Mouse (Mus musculus): ENCODE data around the gene St6gal1. TPM values are rescaled to one million over a fixed set of nuclear protein-coding genes. Genes with fewer than 3 reads are reported as not detected.
A peak's percentile ranks its signal among the peaks of the same experiment; 100 is the strongest.

St6gal1 gene
- polyA plus RNA-seq, 1 experiment from 2014 or later: 7.7 TPM

GRCm38 (mm10) chr16:23189612-23190011 lies 34.9 kb upstream of the St6gal1 start:
- Histone ChIP-seq H3K9me3 (ENCODE audit: control insufficient read depth, low read length) (no peaks in the 10 kb centered on the region), H3K9ac (ENCODE audit: low read length) (no peak overlapping the region), H3K4me2 (replicated peaks; ENCODE audit: low read depth) (no peak overlapping the region), H3K27me3 (ENCODE audit: control insufficient read depth, insufficient read depth, low read length) (no peaks in the 10 kb centered on the region), H3K4me3 (ENCODE audit: low read depth, low read length) (no peak overlapping the region), H3K4me1 (replicated peaks; ENCODE audit: control insufficient read depth, insufficient read depth) (no peaks in the 10 kb centered on the region), H3K27ac (replicated peaks) (no peak overlapping the region), H3K36me3 (ENCODE audit: control insufficient read depth, insufficient read depth, low read length) (no peaks in the 10 kb centered on the region)
- 63% methylated on average over 1 of the region's 1 CpGs for WGBS
- ATAC-seq (ENCODE audit: low FRiP score, low TSS enrichment): no peak
- TF ChIP-seq EP300 (optimal IDR thresholded peaks at IDR 0.05) (no peak), CTCF (IDR thresholded peaks at IDR 0.05; ENCODE audit: low read depth) (peak; percentile 29; the same call in 1 of the 2 replicates)
- no peak for DNase-seq (ENCODE audit: low spot score)

GRCm38 (mm10) chr16:23191560-23192242 lies 32.8 kb upstream of the St6gal1 start:
- H3K27ac ChIP-seq (replicated peaks): no peak overlapping the region
- no peak for TF ChIP-seq EP300 (optimal IDR thresholded peaks at IDR 0.05)
- TF ChIP-seq CTCF (IDR thresholded peaks at IDR 0.05; ENCODE audit: low read depth): no peak
- no peak overlapping the region for H3K4me3 ChIP-seq (ENCODE audit: low read depth, low read length)
- H3K9me3 ChIP-seq (ENCODE audit: control insufficient read depth, low read length): no peaks in the 10 kb centered on the region
- DNase-seq (ENCODE audit: low spot score) (no peak), ATAC-seq (ENCODE audit: low FRiP score, low TSS enrichment) (no peak)
- H3K9ac ChIP-seq (ENCODE audit: low read length): no peak overlapping the region
- H3K36me3 ChIP-seq (ENCODE audit: control insufficient read depth, insufficient read depth, low read length): no peaks in the 10 kb centered on the region
- WGBS: 76% methylated on average over 9 of the region's 9 CpGs
- no peak overlapping the region for H3K4me2 ChIP-seq (replicated peaks; ENCODE audit: low read depth)
- no peaks in the 10 kb centered on the region for H3K27me3 ChIP-seq (ENCODE audit: control insufficient read depth, insufficient read depth, low read length)
- H3K4me1 ChIP-seq (replicated peaks; ENCODE audit: control insufficient read depth, insufficient read depth): no peaks in the 10 kb centered on the region

DNA sequence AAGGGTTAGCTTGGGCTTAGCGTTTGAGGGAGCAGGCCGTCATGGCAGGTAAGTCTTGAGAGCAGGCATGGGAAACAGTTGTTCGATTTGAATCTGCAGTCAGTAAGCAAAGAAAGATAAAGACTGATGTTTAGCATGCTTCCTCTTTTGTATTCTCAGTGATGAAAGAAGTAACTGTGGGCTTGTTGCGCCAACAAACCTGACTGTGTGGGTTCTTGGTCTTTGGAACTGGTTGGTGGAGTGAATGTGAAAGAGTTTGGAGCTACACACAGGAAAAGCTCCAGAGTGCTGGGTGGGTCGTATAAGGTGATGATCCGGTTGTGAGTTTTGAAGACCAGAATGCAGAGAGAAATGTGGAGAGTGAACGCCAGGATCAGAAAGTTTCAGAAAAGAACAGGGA lies 28.9 kb upstream of the St6gal1 start:
- DNase-seq (ENCODE audit: low spot score): no peak
- no peaks in the 10 kb centered on the region for H3K27me3 ChIP-seq (ENCODE audit: control insufficient read depth, insufficient read depth, low read length)

DNA sequence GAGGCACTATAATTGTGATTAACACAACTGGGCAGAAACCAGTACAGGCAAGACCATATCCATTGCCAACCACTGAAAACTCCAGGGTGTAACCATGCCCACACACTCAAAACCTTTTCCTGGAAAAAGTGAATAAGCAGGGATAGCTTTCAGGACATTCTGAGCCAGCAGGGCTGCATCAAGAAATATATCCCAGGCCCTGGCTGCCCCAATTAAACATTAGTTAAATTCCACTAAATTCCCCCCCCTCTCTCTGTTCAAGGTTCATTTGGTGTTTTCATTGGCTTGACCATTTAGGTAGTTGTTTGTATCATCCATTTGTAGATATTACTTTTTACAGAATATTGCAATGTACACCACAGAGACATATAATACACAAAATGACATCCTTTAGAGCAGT lies 28.2 kb upstream of the St6gal1 start:
- no peaks in the 10 kb centered on the region for H3K9me3 ChIP-seq (ENCODE audit: control insufficient read depth, low read length)
- no peak for DNase-seq (ENCODE audit: low spot score)
- no peak overlapping the region for H3K4me2 ChIP-seq (replicated peaks; ENCODE audit: low read depth)
- ATAC-seq (ENCODE audit: low FRiP score, low TSS enrichment): no peak
- H3K9ac ChIP-seq (ENCODE audit: low read length): no peak overlapping the region
- H3K27ac ChIP-seq (replicated peaks): no peak overlapping the region
- no peaks in the 10 kb centered on the region for H3K27me3 ChIP-seq (ENCODE audit: control insufficient read depth, insufficient read depth, low read length)
- H3K4me3 ChIP-seq (ENCODE audit: low read depth, low read length): no peak overlapping the region
- H3K36me3 ChIP-seq (ENCODE audit: control insufficient read depth, insufficient read depth, low read length): no peaks in the 10 kb centered on the region
- TF ChIP-seq CTCF (IDR thresholded peaks at IDR 0.05; ENCODE audit: low read depth) (no peak), EP300 (optimal IDR thresholded peaks at IDR 0.05) (no peak)
- H3K4me1 ChIP-seq (replicated peaks; ENCODE audit: control insufficient read depth, insufficient read depth): no peaks in the 10 kb centered on the region

More for the DNA sequence above, 28.9 kb upstream of the St6gal1 start:
- Histone ChIP-seq H3K36me3 (ENCODE audit: control insufficient read depth, insufficient read depth, low read length) (no peaks in the 10 kb centered on the region), H3K4me1 (replicated peaks; ENCODE audit: control insufficient read depth, insufficient read depth) (no peaks in the 10 kb centered on the region), H3K9me3 (ENCODE audit: control insufficient read depth, low read length) (no peaks in the 10 kb centered on the region), H3K9ac (ENCODE audit: low read length) (no peak overlapping the region), H3K4me2 (replicated peaks; ENCODE audit: low read depth) (no peak overlapping the region), H3K27ac (replicated peaks) (no peak overlapping the region), H3K4me3 (ENCODE audit: low read depth, low read length) (no peak overlapping the region)
- no peak for ATAC-seq (ENCODE audit: low FRiP score, low TSS enrichment)
- TF ChIP-seq EP300 (optimal IDR thresholded peaks at IDR 0.05): no peak
- no peak for TF ChIP-seq CTCF (IDR thresholded peaks at IDR 0.05; ENCODE audit: low read depth)
- 75% methylated on average over 7 of the region's 7 CpGs for WGBS

GRCm38 (mm10) chr16:23196791-23197190 lies 27.7 kb upstream of the St6gal1 start:
- no peak for ATAC-seq (ENCODE audit: low FRiP score, low TSS enrichment)
- TF ChIP-seq CTCF (IDR thresholded peaks at IDR 0.05; ENCODE audit: low read depth) (no peak), EP300 (optimal IDR thresholded peaks at IDR 0.05) (no peak)
- Histone ChIP-seq H3K4me2 (replicated peaks; ENCODE audit: low read depth) (no peak overlapping the region), H3K27me3 (ENCODE audit: control insufficient read depth, insufficient read depth, low read length) (no peaks in the 10 kb centered on the region), H3K4me1 (replicated peaks; ENCODE audit: control insufficient read depth, insufficient read depth) (no peaks in the 10 kb centered on the region), H3K36me3 (ENCODE audit: control insufficient read depth, insufficient read depth, low read length) (no peaks in the 10 kb centered on the region), H3K9ac (ENCODE audit: low read length) (no peak overlapping the region), H3K9me3 (ENCODE audit: control insufficient read depth, low read length) (no peaks in the 10 kb centered on the region), H3K27ac (replicated peaks) (no peak overlapping the region), H3K4me3 (ENCODE audit: low read depth, low read length) (no peak overlapping the region)
- no peak for DNase-seq (ENCODE audit: low spot score)
- 91% methylated on average over 6 of the region's 6 CpGs for WGBS

GRCm38 (mm10) chr16:23201498-23201897 lies 23.0 kb upstream of the St6gal1 start:
- Histone ChIP-seq H3K4me2 (replicated peaks; ENCODE audit: low read depth) (no peak overlapping the region), H3K9ac (ENCODE audit: low read length) (no peak overlapping the region), H3K4me1 (replicated peaks; ENCODE audit: control insufficient read depth, insufficient read depth) (no peaks in the 10 kb centered on the region), H3K36me3 (ENCODE audit: control insufficient read depth, insufficient read depth, low read length) (no peaks in the 10 kb centered on the region), H3K27me3 (ENCODE audit: control insufficient read depth, insufficient read depth, low read length) (no peaks in the 10 kb centered on the region), H3K9me3 (ENCODE audit: control insufficient read depth, low read length) (no peaks in the 10 kb centered on the region), H3K27ac (replicated peaks) (no peak overlapping the region), H3K4me3 (ENCODE audit: low read depth, low read length) (no peak overlapping the region)
- TF ChIP-seq EP300 (optimal IDR thresholded peaks at IDR 0.05): no peak
- no peak for TF ChIP-seq CTCF (IDR thresholded peaks at IDR 0.05; ENCODE audit: low read depth)
- DNase-seq (ENCODE audit: low spot score) (no peak), ATAC-seq (ENCODE audit: low FRiP score, low TSS enrichment) (no peak)

All from stomach, postnatal 0 days (tissue).